Mouse (Mus musculus): ENCODE results near the gene Art2b. TPM values are rescaled to one million over a fixed set of nuclear protein-coding genes. Genes with fewer than 3 reads are reported as not detected.
"Not testable (repeated sequence)": the region's sequence is repeated elsewhere in the genome, so short reads cannot be mapped to it uniquely, and the experiment has no call there.

Art2b gene
- polyA plus RNA-seq, 1 experiment from 2014 or later, result 0.07 TPM

DNA sequence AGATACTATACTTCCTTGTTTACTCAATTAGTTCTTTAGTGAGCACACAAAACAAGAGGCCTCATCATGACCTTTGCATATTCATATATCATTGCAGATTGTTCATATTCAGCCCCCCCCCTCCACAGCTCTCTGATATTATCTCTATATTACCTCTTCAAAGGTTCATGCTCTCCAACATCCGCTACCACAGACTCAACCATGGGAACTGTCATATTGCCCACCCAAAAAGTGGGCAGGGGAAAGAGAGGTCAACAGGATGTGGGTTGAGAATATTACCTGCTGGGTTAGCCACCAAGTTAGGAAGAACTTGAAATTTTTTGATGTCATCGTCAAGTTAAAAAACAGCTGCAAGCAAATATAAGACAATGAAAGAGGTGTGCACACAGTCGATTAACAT, 29.9 kb downstream of the Art2b start:
- H3K36me3 ChIP-seq; H3K9ac ChIP-seq; H3K4me3 ChIP-seq; H3K9me3 ChIP-seq (replicated peaks); H3K27me3 ChIP-seq (replicated peaks); H3K4me2 ChIP-seq; H3K4me1 ChIP-seq; ATAC-seq; H3K27ac ChIP-seq: not testable (repeated sequence)
- WGBS (ENCODE audit: insufficient replicate concordance), result 62% methylated on average over 3 of the region's 3 CpGs

DNA sequence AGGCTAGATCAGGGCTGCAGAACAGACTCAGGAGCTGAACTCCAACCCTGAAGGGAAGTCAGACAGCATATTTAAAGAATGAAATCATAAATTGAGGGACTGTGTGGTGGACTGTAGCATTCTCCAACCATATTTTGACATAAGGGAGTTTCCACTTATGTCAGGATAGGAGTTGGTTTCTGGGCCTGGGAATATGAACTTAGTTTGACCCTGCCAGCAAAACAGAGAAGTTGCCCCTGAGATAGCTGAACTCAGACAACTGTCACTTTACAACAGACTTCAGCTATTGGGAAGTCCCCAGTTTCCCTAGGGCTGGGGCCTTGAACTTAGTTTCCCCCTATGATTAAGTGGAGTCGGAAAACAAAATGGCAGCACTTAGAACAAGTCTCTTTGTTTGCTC, 33.9 kb downstream of the Art2b start:
- no peak for ATAC-seq
- Histone ChIP-seq H3K27ac (no peak overlapping the region), H3K4me3 (no peak overlapping the region), H3K36me3 (no peaks in the 10 kb centered on the region), H3K27me3 (replicated peaks) (no peaks in the 10 kb centered on the region), H3K9me3 (replicated peaks) (no peaks in the 10 kb centered on the region), H3K9ac (no peak overlapping the region), H3K4me1 (peaks cover 6% of the 10 kb centered on the region; the same call in 1 of the 2 replicates), H3K4me2 (no peak overlapping the region)
- 61% methylated on average over 1 of the region's 1 CpGs for WGBS (ENCODE audit: insufficient replicate concordance)

DNA sequence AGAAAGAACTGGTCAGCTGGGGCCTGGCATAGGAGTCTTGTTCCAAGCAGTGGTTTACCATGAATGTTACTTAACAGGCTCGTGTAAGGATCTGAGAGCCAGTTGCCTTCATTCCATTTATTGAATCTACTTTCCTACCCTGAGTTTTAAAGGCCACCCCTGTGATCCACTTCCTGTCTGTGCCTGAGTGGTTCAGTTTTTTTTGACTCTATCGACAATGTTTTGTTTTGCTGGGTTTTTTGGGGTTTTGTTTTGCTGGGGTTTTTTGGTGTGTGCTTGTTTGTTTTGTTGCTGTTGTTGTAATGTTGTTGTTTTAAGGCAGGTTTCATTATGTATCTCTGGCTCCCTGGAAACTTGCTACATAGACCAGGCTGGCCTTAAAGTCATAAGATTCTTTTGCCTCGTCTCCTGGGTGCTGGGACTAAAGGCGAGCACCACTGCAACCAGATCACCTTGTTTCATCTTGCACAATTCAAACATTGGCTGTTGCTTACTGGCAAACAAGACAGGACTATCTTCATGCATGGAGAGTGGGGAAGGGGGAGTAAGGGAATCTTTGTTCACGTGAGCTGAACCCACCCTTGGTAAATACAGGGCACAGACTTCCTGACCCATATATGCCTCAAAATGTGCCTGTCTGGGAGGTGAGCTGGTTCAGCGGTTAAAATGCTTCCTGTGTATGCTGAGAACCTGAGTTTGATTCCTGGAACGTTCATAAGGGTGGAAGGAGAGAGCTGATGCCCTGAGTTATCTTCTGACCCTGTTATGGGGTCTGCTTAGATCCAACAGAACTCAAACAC, 34.5 kb downstream of the Art2b start:
- Histone ChIP-seq H3K9ac (no peak overlapping the region), H3K27ac (no peak overlapping the region), H3K4me3 (no peak overlapping the region), H3K9me3 (replicated peaks) (no peaks in the 10 kb centered on the region), H3K4me2 (no peak overlapping the region), H3K36me3 (no peaks in the 10 kb centered on the region), H3K27me3 (replicated peaks) (no peaks in the 10 kb centered on the region), H3K4me1 (peaks cover 6% of the 10 kb centered on the region; the same call in 1 of the 2 replicates)
- 43% methylated on average over 7 of the region's 7 CpGs for WGBS (ENCODE audit: insufficient replicate concordance)
- no peak for ATAC-seq

DNA sequence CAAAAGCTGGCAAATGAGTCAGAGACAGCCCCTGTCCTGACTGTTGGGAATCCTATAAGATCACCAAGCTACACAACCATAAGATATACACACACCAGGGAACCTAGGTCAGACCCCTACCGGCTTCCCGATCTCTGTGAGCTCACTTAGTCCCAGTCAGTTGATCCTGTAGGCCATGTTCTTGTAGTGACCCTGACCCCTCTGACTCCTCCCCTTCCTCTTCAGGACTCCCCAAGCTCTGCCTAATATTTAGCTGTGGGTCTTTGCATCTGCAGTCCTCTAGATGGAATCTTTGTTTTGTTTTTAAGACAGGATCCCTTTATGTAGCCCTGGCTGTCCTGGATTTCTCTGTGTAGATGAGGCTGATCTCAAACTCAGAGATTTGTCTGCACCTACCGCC, 36.1 kb downstream of the Art2b start:
- H3K9ac ChIP-seq, result no peak overlapping the region
- no peaks in the 10 kb centered on the region for H3K27me3 ChIP-seq (replicated peaks)
- H3K4me3 ChIP-seq, result no peak overlapping the region
- no peak overlapping the region for H3K4me2 ChIP-seq
- H3K36me3 ChIP-seq, result no peaks in the 10 kb centered on the region
- WGBS (ENCODE audit: insufficient replicate concordance), result 76% methylated on average over 3 of the region's 3 CpGs
- H3K27ac ChIP-seq, result no peak overlapping the region
- H3K9me3 ChIP-seq (replicated peaks), result no peaks in the 10 kb centered on the region
- peaks cover 6% of the 10 kb centered on the region; the same call in 1 of the 2 replicates for H3K4me1 ChIP-seq
- ATAC-seq, result no peak

DNA sequence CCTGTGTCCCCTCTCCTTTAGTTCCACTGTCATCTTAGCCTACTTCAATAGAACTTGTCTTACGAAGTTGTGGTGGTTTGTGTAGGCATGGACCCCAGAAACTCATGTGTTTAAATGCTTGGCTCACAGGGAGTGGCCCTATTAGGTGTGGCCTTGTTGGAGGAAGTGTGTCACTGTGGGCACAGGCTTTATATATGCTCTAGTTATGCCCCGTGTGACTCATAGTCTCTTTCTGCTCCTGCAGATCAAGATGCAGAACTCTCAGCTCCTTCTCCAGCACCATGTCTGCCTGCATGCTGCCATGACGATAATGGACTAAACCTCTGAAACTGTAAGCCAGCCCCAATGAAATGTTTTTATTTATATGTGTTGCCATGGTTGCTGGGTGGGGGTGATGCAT, 37.7 kb downstream of the Art2b start:
- H3K4me3 ChIP-seq, result no peak overlapping the region
- H3K27me3 ChIP-seq (replicated peaks), result no peaks in the 10 kb centered on the region
- H3K27ac ChIP-seq, result no peak overlapping the region
- H3K4me1 ChIP-seq, result peaks cover 6% of the 10 kb centered on the region; the same call in 1 of the 2 replicates
- no peak for ATAC-seq
- no peak overlapping the region for H3K4me2 ChIP-seq
- no peaks in the 10 kb centered on the region for H3K36me3 ChIP-seq
- H3K9ac ChIP-seq, result no peak overlapping the region
- no peaks in the 10 kb centered on the region for H3K9me3 ChIP-seq (replicated peaks)
- 49% methylated on average over 3 of the region's 3 CpGs for WGBS (ENCODE audit: insufficient replicate concordance)

DNA sequence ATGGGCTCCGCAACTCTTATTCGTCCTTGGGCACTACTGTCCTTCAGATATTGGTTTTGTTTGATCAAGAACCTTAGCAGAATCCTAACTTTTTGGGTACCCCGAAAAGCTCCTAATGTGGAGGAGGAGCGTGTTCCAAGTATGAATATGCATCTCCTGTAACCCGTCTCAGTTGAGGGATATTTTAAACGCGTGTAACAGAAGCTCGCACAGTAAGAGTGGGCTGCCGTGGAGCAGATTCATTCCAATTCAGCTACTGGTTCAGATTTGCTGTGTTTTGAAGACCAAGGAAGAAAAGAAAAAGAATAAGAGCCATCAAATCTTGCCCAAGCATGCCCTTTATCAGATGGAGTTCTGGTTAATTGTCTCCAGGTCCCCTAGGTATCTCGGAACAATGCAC, 43.7 kb downstream of the Art2b start:
- Histone ChIP-seq H3K9ac (no peak overlapping the region), H3K36me3 (no peaks in the 10 kb centered on the region), H3K4me3 (no peak overlapping the region), H3K9me3 (replicated peaks) (no peaks in the 10 kb centered on the region), H3K27ac (no peak overlapping the region), H3K4me1 (no peaks in the 10 kb centered on the region; the same call in 1 of the 2 replicates), H3K4me2 (no peak overlapping the region), H3K27me3 (replicated peaks) (peaks cover 8% of the 10 kb centered on the region; the same call in 1 of the 2 replicates)
- 74% methylated on average over 10 of the region's 10 CpGs for WGBS (ENCODE audit: insufficient replicate concordance)
- no peak for ATAC-seq

DNA sequence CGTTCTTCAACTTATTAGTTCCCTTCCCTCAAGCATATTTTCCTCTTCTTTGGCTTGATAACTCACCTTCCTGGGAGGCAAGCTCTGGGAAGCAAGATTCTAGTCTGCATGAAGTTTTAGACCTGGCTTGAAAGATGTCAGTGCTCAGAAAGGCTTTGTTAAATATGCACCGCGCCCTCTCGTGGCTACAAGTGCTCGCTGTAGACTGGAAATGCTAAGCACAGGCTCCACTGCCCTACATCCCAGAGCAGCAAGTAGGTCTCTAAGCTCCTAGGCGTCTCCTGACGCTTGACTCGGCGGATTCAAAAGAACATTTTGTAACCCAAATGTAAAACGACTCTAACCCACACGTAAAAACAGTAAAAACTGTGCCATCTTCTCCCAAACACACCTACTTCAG, 44.3 kb downstream of the Art2b start:
- Histone ChIP-seq H3K4me2 (no peak overlapping the region), H3K27ac (no peak overlapping the region), H3K36me3 (no peaks in the 10 kb centered on the region), H3K27me3 (replicated peaks) (peaks cover 8% of the 10 kb centered on the region; the same call in 1 of the 2 replicates), H3K4me1 (no peaks in the 10 kb centered on the region; the same call in 1 of the 2 replicates), H3K4me3 (no peak overlapping the region), H3K9me3 (replicated peaks) (no peaks in the 10 kb centered on the region), H3K9ac (no peak overlapping the region)
- 6% methylated on average over 11 of the region's 11 CpGs for WGBS (ENCODE audit: insufficient replicate concordance)
- ATAC-seq, result no peak

DNA sequence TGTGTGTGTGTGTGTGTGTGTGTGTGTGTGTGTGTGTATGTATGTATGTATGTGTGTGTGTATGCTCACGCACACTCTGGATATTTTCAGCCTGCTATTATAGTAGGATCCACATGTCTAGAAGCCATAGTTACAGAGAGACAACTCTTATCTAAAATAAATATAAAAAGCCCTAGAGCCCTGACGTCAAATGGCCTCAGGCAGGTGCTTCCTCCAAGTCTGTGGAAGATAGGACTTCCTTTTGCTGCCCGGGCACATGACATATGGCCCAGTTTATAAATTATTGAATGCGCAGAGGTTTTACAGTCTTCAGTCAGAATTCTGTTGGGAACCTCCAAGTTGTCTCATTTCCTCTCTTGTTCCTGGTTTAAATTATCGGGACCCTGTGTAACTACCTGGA, 44.7 kb downstream of the Art2b start:
- WGBS (ENCODE audit: insufficient replicate concordance), result 36% methylated on average over 5 of the region's 5 CpGs
- ATAC-seq, result no peak

DNA sequence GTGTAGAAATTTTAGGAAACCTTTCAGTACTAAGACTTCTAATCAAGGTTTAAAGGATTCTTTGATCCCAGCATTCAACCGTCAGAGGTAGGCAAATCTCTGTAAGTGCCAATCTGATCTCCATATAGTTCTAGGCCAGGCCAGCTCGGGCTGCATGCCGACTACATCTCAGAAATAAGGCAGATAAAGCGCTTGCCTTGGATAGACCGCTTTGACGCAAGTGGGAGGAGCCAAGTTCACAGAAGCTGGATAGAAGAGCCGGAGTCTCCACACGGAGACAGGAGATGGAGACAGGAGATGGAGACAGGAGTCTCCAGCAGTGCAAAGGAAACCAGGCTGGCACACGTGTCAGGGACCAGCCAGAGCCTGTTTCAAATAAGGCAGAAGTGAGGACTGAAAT, 45.6 kb downstream of the Art2b start:
- Histone ChIP-seq H3K4me2 (no peak overlapping the region), H3K9me3 (replicated peaks) (no peaks in the 10 kb centered on the region)
- 36% methylated on average over 9 of the region's 9 CpGs for WGBS (ENCODE audit: insufficient replicate concordance)

More for the DNA sequence above, 44.7 kb downstream of the Art2b start:
- Histone ChIP-seq H3K27me3 (replicated peaks) (peaks cover 8% of the 10 kb centered on the region; the same call in 1 of the 2 replicates), H3K27ac (no peak overlapping the region), H3K9ac (no peak overlapping the region), H3K36me3 (no peaks in the 10 kb centered on the region), H3K9me3 (replicated peaks) (no peaks in the 10 kb centered on the region), H3K4me1 (no peaks in the 10 kb centered on the region; the same call in 1 of the 2 replicates), H3K4me2 (no peak overlapping the region), H3K4me3 (no peak overlapping the region)

DNA sequence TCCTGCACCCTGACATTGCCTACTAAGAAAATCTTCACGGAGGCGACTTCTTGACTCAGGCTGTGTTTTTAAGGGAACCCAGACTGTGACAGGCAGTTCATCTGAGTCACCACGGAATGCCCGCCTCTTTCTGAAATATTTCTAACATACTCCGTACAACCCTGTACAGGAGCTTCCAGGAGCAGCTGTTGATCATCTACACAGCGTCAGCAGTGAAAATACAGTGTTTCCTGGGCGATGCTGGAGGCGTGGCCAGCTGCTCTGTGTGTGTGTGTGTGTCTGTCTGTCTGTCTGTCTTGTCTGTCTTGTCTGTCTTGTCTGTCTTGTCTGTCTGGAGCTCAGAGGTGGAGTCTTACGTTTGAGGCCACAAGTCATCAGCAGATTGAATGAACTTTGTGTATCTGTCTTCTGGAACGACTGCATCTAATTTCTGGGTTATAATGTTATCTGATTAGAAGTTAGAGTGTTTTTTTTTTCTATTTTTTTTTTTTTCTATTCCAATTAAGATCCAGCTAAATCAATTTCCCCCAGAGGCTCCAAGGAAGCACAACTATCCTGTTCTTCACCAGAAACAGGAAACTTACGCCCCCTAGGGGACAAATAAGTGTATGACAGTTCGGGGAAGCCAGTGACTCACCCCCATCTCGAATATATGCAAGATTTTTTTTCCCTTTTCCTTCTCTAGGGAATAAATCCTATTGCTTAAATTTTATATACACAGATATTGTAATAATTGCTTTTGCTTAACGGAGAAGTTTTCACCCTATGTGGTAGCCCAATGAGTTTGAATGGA, 47.1 kb downstream of the Art2b start:
- Histone ChIP-seq H3K4me2 (no peak overlapping the region), H3K27ac (no peak overlapping the region), H3K9ac (no peak overlapping the region), H3K36me3 (no peaks in the 10 kb centered on the region), H3K4me1 (no peaks in the 10 kb centered on the region; the same call in 1 of the 2 replicates), H3K27me3 (replicated peaks) (peaks cover 12% of the 10 kb centered on the region; the same call in 1 of the 2 replicates), H3K4me3 (no peak overlapping the region), H3K9me3 (replicated peaks) (no peaks in the 10 kb centered on the region)
- no peak for ATAC-seq
- WGBS (ENCODE audit: insufficient replicate concordance), result 40% methylated on average over 14 of the region's 14 CpGs

More for the DNA sequence above, 45.6 kb downstream of the Art2b start:
- no peaks in the 10 kb centered on the region; the same call in 1 of the 2 replicates for H3K4me1 ChIP-seq
- ATAC-seq, result no peak
- peaks cover 8% of the 10 kb centered on the region; the same call in 1 of the 2 replicates for H3K27me3 ChIP-seq (replicated peaks)
- no peak overlapping the region for H3K27ac ChIP-seq
- no peak overlapping the region for H3K4me3 ChIP-seq
- H3K9ac ChIP-seq, result no peak overlapping the region
- no peaks in the 10 kb centered on the region for H3K36me3 ChIP-seq

DNA sequence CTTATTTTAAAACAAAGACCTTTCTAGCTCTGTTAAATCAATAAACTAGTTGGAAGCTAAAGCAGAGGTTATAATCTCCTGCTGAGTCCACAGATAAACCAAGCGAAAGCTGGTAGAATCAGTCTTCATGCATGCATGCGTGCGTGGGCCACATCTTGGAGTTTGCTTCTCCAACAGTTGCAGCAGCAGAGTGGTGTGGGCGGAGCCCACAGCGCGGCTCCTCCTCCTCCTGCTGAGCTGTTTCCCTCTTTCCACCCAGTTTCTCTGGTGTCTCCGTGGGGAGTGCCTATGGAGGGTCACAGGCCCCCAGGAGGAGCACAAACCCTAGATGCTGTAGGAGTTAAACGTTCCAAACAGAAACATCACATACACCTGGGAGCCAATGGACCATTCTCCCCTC, 47.9 kb downstream of the Art2b start:
- 32% methylated on average over 8 of the region's 8 CpGs for WGBS (ENCODE audit: insufficient replicate concordance)

DNA sequence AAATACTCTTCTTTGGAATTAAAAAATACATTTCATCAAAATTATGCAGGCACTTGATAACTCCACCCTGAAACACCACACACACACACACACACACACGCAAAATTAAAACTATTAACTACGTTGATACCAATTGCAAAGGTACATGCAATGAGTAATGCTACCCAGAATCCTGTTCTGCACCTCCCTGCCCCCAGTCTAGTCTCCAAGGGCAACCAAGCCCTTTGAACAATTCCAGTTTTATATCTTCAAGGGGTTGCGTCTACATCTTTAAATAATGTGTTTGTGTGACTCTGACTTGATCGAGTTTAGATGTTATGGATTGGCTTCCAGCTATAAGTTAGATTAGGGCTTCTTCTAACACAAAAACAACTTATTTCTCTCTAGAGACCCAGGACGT, 49.9 kb downstream of the Art2b start:
- no peak overlapping the region for H3K27ac ChIP-seq
- no peak overlapping the region for H3K4me2 ChIP-seq
- H3K4me1 ChIP-seq, result no peaks in the 10 kb centered on the region; the same call in 1 of the 2 replicates
- no peaks in the 10 kb centered on the region for H3K9me3 ChIP-seq (replicated peaks)
- ATAC-seq, result no peak
- no peaks in the 10 kb centered on the region for H3K36me3 ChIP-seq
- H3K27me3 ChIP-seq (replicated peaks), result peaks cover 12% of the 10 kb centered on the region; the same call in 1 of the 2 replicates
- no peak overlapping the region for H3K9ac ChIP-seq
- H3K4me3 ChIP-seq, result no peak overlapping the region
- WGBS (ENCODE audit: insufficient replicate concordance), result 58% methylated on average over 5 of the region's 5 CpGs

More for the DNA sequence above, 47.9 kb downstream of the Art2b start:
- no peak overlapping the region for H3K9ac ChIP-seq
- no peak overlapping the region for H3K4me3 ChIP-seq
- no peak overlapping the region for H3K4me2 ChIP-seq
- no peak overlapping the region for H3K27ac ChIP-seq
- H3K27me3 ChIP-seq (replicated peaks), result peaks cover 12% of the 10 kb centered on the region; the same call in 1 of the 2 replicates
- no peak for ATAC-seq
- no peaks in the 10 kb centered on the region for H3K36me3 ChIP-seq
- H3K4me1 ChIP-seq, result no peaks in the 10 kb centered on the region; the same call in 1 of the 2 replicates
- no peaks in the 10 kb centered on the region for H3K9me3 ChIP-seq (replicated peaks)
